Mouse (Mus musculus) liver, embryonic 14.5 days (tissue): ENCODE measurements at regions not wholly inside any gene's neighbourhood (a gene's known extent, or its start where the extent isn't known, plus 50 kb on each side); places are given as distances from the start of the nearest gene placed in this dataset.

Experiments used
- ATAC-seq: fragments of 200-750 bp; cut with Nextera tagmentation; 2 replicates; pipeline ENCODE4 v1.8.0; 2017; ENCODE audit warnings: moderate number of reproducible peaks, mild to moderate bottlenecking, moderate library complexity; ENCODE audit not compliant: insufficient read depth
- DNase-seq, 3 experiments: peaks; one replicate each; pipeline ENCODE4 v3.0.0-alpha.2; 2012 to 2013; ENCODE audit warnings: low read depth in 3 of 3, low spot score in 3 of 3
- H3K27ac ChIP-seq: fragments of 300-500 bp; sonication (generic); 2 replicates; pipeline ENCODE4 v1.5.1; 2014; ENCODE audit warnings: moderate library complexity, mild to moderate bottlenecking, control low read depth, inconsistent platforms
- H3K27me3 ChIP-seq: fragments of 300-500 bp; sonication (generic); 2 replicates; pipeline ENCODE4 v1.6.1; 2014; ENCODE audit warnings: mild to moderate bottlenecking, low read length, moderate library complexity; ENCODE audit not compliant: control insufficient read depth, insufficient read depth
- H3K36me3 ChIP-seq: fragments of 300-500 bp; sonication (generic); replicated peaks from 2 replicates; pipeline ENCODE4 v1.6.1; 2014; ENCODE audit warnings: low read depth; ENCODE audit not compliant: control insufficient read depth, insufficient read depth
- H3K4me1 ChIP-seq, 2 experiments: fragments of 200-500 bp in 1 of 2; fragments of 300-500 bp in 1 of 2; sonication (generic) in 1 of 2; replicated peaks; 2 replicates each; pipeline ENCODE4 v1.6.1; 2012 to 2014; ENCODE audit warnings: antibody characterized with exemption in 1 of 2, inconsistent platforms in 1 of 2, low read length in 1 of 2; ENCODE audit not compliant: control insufficient read depth in 2 of 2, insufficient read depth in 2 of 2
- H3K4me2 ChIP-seq: fragments of 300-500 bp; sonication (generic); 2 replicates; pipeline ENCODE4 v1.6.1; 2014; ENCODE audit warnings: low read depth, mild to moderate bottlenecking, control low read depth, moderate library complexity
- H3K4me3 ChIP-seq, 2 experiments: fragments of 200-500 bp in 1 of 2; fragments of 300-500 bp in 1 of 2; sonication (generic) in 1 of 2; 2 replicates each; pipeline ENCODE4 v1.5.1; 2012 to 2014; ENCODE audit warnings: low read depth in 2 of 2, low read length in 2 of 2, mild to moderate bottlenecking in 2 of 2, control low read depth in 1 of 2, inconsistent platforms in 1 of 2, moderate library complexity in 1 of 2; ENCODE audit not compliant: insufficient read depth in 1 of 2
- H3K9ac ChIP-seq: fragments of 300-500 bp; sonication (generic); replicated peaks from 2 replicates; pipeline ENCODE4 v1.6.1; 2014; ENCODE audit warnings: mild to moderate bottlenecking, control low read depth, moderate library complexity
- H3K9me3 ChIP-seq: fragments of 300-500 bp; sonication (generic); 2 replicates; pipeline ENCODE4 v1.6.1; 2016; ENCODE audit warnings: low read length, mixed read lengths; ENCODE audit not compliant: control insufficient read depth
- CTCF ChIP-seq: IDR thresholded peaks from 2 replicates; pipeline ENCODE4 v1.5.1; 2016; ENCODE audit warnings: antibody characterized with exemption, low read depth, control low read depth
- EP300 ChIP-seq: IDR thresholded peaks from 2 replicates; pipeline ENCODE4 v1.6.1; 2016; ENCODE audit warnings: antibody characterized with exemption, low read depth
- WGBS: fragments of 180-500 bp; shearing (Covaris S2); extraction: QIAGEN DNeasy Blood & Tissue Kit; methylation state at CpG from one replicate; pipeline ENCODE4 v1.1.7; 2014; ENCODE audit not compliant: insufficient replicate concordance; 5-methylcytosine and 5-hydroxymethylcytosine counted together

DNA sequence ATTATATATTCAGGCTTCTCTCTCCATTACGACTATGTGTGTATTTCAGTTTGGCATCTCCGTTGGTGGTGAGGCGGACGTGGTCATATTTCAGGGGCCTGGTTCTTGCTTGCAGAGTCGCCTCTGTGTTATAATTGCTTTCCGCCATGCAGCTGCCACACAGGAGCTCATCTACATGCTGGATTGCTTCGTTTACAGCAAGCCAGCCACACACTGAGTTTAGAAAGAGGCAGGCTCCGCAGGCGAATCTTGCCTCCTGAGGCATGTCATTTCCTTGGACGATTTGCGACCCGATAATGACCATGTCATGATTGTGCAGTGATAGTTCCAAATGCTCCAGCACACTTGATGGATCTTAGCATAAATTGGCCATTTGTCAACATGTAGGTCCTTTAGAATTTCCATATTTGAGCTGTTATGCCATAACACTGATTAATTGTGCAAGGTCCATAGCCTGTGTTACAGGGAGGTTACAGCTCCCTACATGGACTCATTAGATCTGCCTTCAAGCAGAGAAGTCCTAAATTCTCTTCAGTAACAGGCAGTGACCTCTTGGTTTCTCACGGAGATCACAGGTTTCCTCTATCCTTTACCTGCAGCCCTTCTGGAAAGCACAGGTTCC lies 335.9 kb downstream of the Psat1 start:
- no peak for TF ChIP-seq EP300
- TF ChIP-seq CTCF, result no peak
- no peaks in the 10 kb centered on the region for H3K9me3 ChIP-seq
- H3K4me2 ChIP-seq, result no peak overlapping the region
- H3K27me3 ChIP-seq, result no peaks in the 10 kb centered on the region
- WGBS, result 65% methylated on average over 13 of the region's 13 CpGs
- ATAC-seq, result no peak
- H3K36me3 ChIP-seq, result no peaks in the 10 kb centered on the region
- no peak overlapping the region for H3K27ac ChIP-seq
- no peak for DNase-seq
- no peaks in the 10 kb centered on the region for H3K4me1 ChIP-seq
- no peak overlapping the region for H3K9ac ChIP-seq
- H3K4me3 ChIP-seq, result no peak overlapping the region

DNA sequence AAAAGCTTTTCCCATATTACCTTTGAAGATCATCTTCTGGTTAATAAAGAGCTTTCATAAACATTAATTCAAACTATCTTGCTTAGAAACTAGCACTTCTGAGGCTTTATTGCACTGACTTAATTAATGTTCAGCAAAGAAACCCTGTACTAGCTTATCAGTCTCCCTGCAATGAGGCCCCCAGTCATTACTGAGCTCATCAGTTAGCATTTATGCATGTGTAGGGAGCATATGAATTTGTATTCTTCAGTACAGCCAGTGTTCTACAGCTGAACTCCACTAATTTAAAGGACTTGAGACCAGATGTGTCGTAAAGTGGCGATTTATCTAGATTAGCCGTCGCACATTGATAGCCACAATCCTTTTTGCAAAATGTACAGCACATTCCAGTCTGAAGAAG lies 340.7 kb downstream of the Psat1 start:
- TF ChIP-seq EP300 (no peak), CTCF (no peak)
- H3K9ac ChIP-seq, result no peak overlapping the region
- H3K9me3 ChIP-seq, result no peaks in the 10 kb centered on the region
- 71% methylated on average over 4 of the region's 4 CpGs for WGBS
- no peak overlapping the region for H3K4me2 ChIP-seq
- ATAC-seq (no peak), DNase-seq (no peak)
- H3K4me3 ChIP-seq, result no peak overlapping the region
- no peaks in the 10 kb centered on the region for H3K27me3 ChIP-seq
- H3K36me3 ChIP-seq, result no peaks in the 10 kb centered on the region
- H3K4me1 ChIP-seq, result no peaks in the 10 kb centered on the region
- no peak overlapping the region for H3K27ac ChIP-seq

GRCm38 (mm10) chr19:15592821-15593220 lies 354.3 kb downstream of the Psat1 start:
- Histone ChIP-seq H3K27ac (no peak overlapping the region), H3K27me3 (no peaks in the 10 kb centered on the region), H3K4me2 (no peak overlapping the region), H3K9me3 (no peaks in the 10 kb centered on the region), H3K36me3 (no peaks in the 10 kb centered on the region), H3K4me3 (no peak overlapping the region), H3K4me1 (no peaks in the 10 kb centered on the region; a peak in 1 of 4 replicates), H3K9ac (no peak overlapping the region)
- TF ChIP-seq EP300 (no peak), CTCF (no peak)
- no peak for DNase-seq
- no peak for ATAC-seq
- WGBS, result 39% methylated on average over 2 of the region's 2 CpGs

GRCm38 (mm10) chr19:15583782-15584693 lies 363.1 kb downstream of the Psat1 start:
- WGBS, result 62% methylated on average over 15 of the region's 15 CpGs
- Histone ChIP-seq H3K4me1 (no peaks in the 10 kb centered on the region), H3K4me2 (no peak overlapping the region), H3K4me3 (no peak overlapping the region), H3K9ac (no peak overlapping the region), H3K36me3 (no peaks in the 10 kb centered on the region), H3K27ac (no peak overlapping the region), H3K27me3 (no peaks in the 10 kb centered on the region), H3K9me3 (no peaks in the 10 kb centered on the region)
- ATAC-seq, result no peak
- TF ChIP-seq CTCF, result no peak
- TF ChIP-seq EP300, result no peak
- DNase-seq, result no peak

GRCm38 (mm10) chr19:15583106-15583781 lies 363.9 kb downstream of the Psat1 start:
- H3K4me3 ChIP-seq, result no peak overlapping the region
- H3K27me3 ChIP-seq, result no peaks in the 10 kb centered on the region
- TF ChIP-seq EP300 (no peak), CTCF (no peak)
- no peaks in the 10 kb centered on the region for H3K9me3 ChIP-seq
- H3K4me1 ChIP-seq, result no peaks in the 10 kb centered on the region
- H3K9ac ChIP-seq, result no peak overlapping the region
- no peak overlapping the region for H3K4me2 ChIP-seq
- no peaks in the 10 kb centered on the region for H3K36me3 ChIP-seq
- 66% methylated on average over 8 of the region's 8 CpGs for WGBS
- DNase-seq (no peak), ATAC-seq (no peak)
- no peak overlapping the region for H3K27ac ChIP-seq
